Mouse (Mus musculus) midbrain, embryonic 13.5 days (tissue): Measurements from ENCODE around the gene Ankrd44. TPM values are rescaled to one million over a fixed set of nuclear protein-coding genes. Genes with fewer than 3 reads are reported as not detected.

ENCODE experiments used
- ATAC-seq: fragments of 200-750 bp; cut with Nextera tagmentation; 2 replicates; pipeline ENCODE4 v1.8.0; 2017; ENCODE audit warnings: mild to moderate bottlenecking, moderate TSS enrichment, moderate library complexity
- H3K27ac ChIP-seq: fragments of 300-500 bp; sonication (generic); 2 replicates; pipeline ENCODE4 v1.5.1; 2015; ENCODE audit warnings: inconsistent platforms, mild to moderate bottlenecking, moderate library complexity
- H3K27me3 ChIP-seq: fragments of 300-500 bp; sonication (generic); 2 replicates; pipeline ENCODE4 v1.6.1; 2015; ENCODE audit warnings: mild to moderate bottlenecking, inconsistent platforms
- H3K36me3 ChIP-seq: fragments of 300-500 bp; sonication (generic); 2 replicates; pipeline ENCODE4 v1.6.1; 2015; ENCODE audit warnings: mild to moderate bottlenecking, inconsistent platforms
- H3K4me1 ChIP-seq: fragments of 300-500 bp; sonication (generic); replicated peaks from 2 replicates; pipeline ENCODE4 v1.6.1; 2015; ENCODE audit warnings: inconsistent platforms
- H3K4me2 ChIP-seq: fragments of 300-500 bp; sonication (generic); replicated peaks from 2 replicates; pipeline ENCODE4 v1.6.1; 2015; ENCODE audit warnings: moderate library complexity, mild to moderate bottlenecking, inconsistent platforms
- H3K4me3 ChIP-seq: fragments of 300-500 bp; sonication (generic); replicated peaks from 2 replicates; pipeline ENCODE4 v1.5.1; 2015; ENCODE audit warnings: mild to moderate bottlenecking, inconsistent platforms
- H3K9ac ChIP-seq: fragments of 300-500 bp; sonication (generic); replicated peaks from 2 replicates; pipeline ENCODE4 v1.6.1; 2015; ENCODE audit warnings: mild to moderate bottlenecking, inconsistent platforms
- H3K9me3 ChIP-seq: fragments of 300-500 bp; sonication (generic); 2 replicates; pipeline ENCODE4 v1.6.1; 2016; ENCODE audit warnings: mild to moderate bottlenecking, inconsistent platforms
- WGBS: fragments of 180-500 bp; shearing (Covaris S2); methylation state at CpG from one replicate; pipeline ENCODE4 v1.1.7; 2015; 5-methylcytosine and 5-hydroxymethylcytosine counted together
- polyA plus RNA-seq: library from polyadenylated mRNA; unstranded; fragments of >200 nt; fragmentation: Nextera tagmentation; extraction: Ambion mirVana; gene quantifications from 2 replicates; pipeline ENCODE4 v1.2.1, GENCODE M21; 2015

Gene Ankrd44
- polyA plus RNA-seq, 1 experiment from 2014 or later, result 22.2 TPM

DNA sequence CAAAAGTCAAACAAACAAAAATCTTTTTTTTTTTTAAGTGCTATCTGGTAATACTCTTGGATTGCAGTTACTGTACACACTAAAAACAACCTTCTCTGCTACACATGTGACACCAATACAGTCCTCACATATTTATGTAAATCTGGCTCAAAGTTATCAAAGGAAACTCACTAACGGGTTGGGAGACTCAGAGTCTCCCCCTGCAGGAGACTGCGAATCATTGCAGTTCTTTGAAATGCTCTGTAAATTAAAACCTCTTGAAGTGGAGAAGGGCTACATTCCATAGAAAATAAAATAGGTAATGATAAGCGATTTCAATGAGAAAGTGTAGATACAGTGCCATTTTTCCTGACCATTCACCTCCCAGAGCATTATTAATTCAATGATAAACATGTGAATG, 219.6 kb downstream of the Ankrd44 start:
- Histone ChIP-seq H3K4me2 (no peak overlapping the region), H3K4me3 (no peak overlapping the region), H3K27ac (peak overlapping the region; percentile 63), H3K36me3 (no peaks in the 10 kb centered on the region), H3K9me3 (no peaks in the 10 kb centered on the region), H3K9ac (no peak overlapping the region), H3K4me1 (peaks cover 16% of the 10 kb centered on the region), H3K27me3 (no peaks in the 10 kb centered on the region)
- WGBS, result 23% methylated on average over 3 of the region's 3 CpGs
- ATAC-seq, result no peak

GRCm38 (mm10) chr1:54703466-54703865, 222.7 kb downstream of the Ankrd44 start:
- Histone ChIP-seq H3K27me3 (no peaks in the 10 kb centered on the region), H3K9me3 (no peaks in the 10 kb centered on the region), H3K27ac (no peak overlapping the region), H3K4me3 (no peak overlapping the region), H3K4me2 (no peak overlapping the region), H3K4me1 (peaks cover 21% of the 10 kb centered on the region), H3K9ac (no peak overlapping the region), H3K36me3 (no peaks in the 10 kb centered on the region)
- WGBS, result 64% methylated on average over 1 of the region's 1 CpGs
- ATAC-seq, result no peak

GRCm38 (mm10) chr1:54702918-54703317, 223.3 kb downstream of the Ankrd44 start:
- H3K4me3 ChIP-seq, result no peak overlapping the region
- no peaks in the 10 kb centered on the region for H3K27me3 ChIP-seq
- H3K9me3 ChIP-seq, result no peaks in the 10 kb centered on the region
- H3K4me1 ChIP-seq, result peaks cover 16% of the 10 kb centered on the region
- no peak overlapping the region for H3K4me2 ChIP-seq
- no peak overlapping the region for H3K9ac ChIP-seq
- H3K27ac ChIP-seq, result no peak overlapping the region
- no peak for ATAC-seq
- no peaks in the 10 kb centered on the region for H3K36me3 ChIP-seq

DNA sequence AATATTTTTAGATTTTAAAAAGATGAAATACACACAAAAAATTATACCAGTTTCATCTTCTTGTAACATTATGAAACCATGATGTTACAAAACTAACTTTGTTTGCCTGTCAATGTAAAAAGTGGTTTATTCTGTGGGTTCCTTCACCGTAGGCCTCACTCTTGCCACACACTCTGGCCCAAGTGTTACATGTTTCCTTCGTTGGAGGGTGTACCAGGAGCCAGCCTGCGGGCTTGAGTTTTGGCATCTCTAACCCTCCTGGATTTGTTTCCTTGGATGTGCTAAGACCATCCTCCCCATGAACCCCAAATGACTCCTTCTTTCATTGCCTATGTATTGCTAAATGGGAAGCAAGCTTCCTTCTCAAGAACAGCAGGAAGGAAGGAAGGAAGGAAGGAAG, 230.8 kb downstream of the Ankrd44 start:
- ATAC-seq, result no peak
- Histone ChIP-seq H3K4me3 (no peak overlapping the region), H3K27me3 (no peaks in the 10 kb centered on the region), H3K36me3 (no peaks in the 10 kb centered on the region), H3K9me3 (no peaks in the 10 kb centered on the region), H3K9ac (no peak overlapping the region), H3K4me2 (no peak overlapping the region), H3K27ac (no peak overlapping the region), H3K4me1 (0 out of 2 replicates have a peak, but pooled peaks cover 5% of the 10 kb centered on the region)
- WGBS, result 92% methylated on average over 3 of the region's 3 CpGs

DNA sequence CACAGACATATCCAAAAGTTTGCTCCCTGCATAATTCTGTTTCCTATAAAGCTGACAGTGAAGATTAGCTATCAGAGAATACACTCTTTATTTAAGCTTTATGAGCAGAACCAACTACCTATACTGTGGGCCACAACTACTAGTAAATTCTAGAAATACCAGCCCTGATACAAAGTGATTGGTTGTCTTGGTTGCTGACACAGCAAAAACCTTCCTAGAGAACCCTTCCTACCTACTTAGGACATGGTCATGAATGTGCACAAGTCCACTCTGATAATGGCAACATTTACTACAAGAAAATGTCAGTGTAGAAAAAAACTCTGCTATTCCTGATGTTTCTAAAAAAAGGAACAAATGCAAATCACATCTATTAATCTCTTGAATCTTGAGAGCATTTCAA, 234.4 kb downstream of the Ankrd44 start:
- no peak overlapping the region for H3K4me2 ChIP-seq
- H3K27me3 ChIP-seq, result no peaks in the 10 kb centered on the region
- no peak overlapping the region for H3K9ac ChIP-seq
- no peaks in the 10 kb centered on the region for H3K36me3 ChIP-seq
- no peaks in the 10 kb centered on the region for H3K9me3 ChIP-seq
- H3K4me1 ChIP-seq, result no peaks in the 10 kb centered on the region
- H3K4me3 ChIP-seq, result no peak overlapping the region
- ATAC-seq, result no peak
- H3K27ac ChIP-seq, result no peak overlapping the region; the same call in 1 of the 2 replicates

DNA sequence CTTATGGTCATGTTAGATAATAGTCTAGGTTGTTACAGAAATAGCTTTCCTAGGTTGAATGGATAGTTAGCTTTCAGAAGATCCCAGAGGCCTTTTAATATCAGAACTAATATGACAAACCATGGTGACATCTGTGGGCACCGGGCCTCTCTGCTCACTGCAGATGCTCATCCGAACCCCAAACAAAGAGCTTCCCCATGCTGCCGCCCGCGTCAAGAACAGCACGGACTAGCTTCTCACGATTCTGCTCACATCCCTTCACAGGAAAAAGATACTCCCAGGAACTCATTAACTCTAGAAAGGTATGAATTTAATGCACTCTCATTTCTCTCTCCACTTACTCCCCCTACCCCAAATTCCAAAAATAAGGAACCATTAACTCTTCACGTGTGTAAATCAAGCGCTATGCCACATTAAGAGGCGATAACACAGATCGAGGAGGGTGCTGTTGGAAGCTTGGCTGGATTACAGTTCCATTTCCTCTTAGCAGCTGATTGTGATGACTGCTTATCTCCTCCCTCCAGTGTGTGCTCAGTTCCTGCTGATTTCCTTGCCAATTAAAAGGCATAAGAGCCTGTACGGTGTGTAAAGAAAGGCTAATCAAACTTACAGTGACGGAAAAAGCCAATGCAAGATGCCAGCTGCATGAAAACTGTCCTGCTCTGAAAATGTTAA, 235.8 kb downstream of the Ankrd44 start:
- WGBS, result 65% methylated on average over 13 of the region's 13 CpGs
- no peaks in the 10 kb centered on the region for H3K4me1 ChIP-seq
- ATAC-seq, result peak; percentile 94
- H3K9me3 ChIP-seq, result peaks cover 3% of the 10 kb centered on the region; the same call in 1 of the 2 replicates
- peak overlapping the region; percentile 16 for H3K4me2 ChIP-seq
- H3K9ac ChIP-seq, result no peak overlapping the region
- no peak overlapping the region for H3K4me3 ChIP-seq
- H3K36me3 ChIP-seq, result 0 out of 2 replicates have a peak, but pooled peaks cover 5% of the 10 kb centered on the region
- H3K27me3 ChIP-seq, result no peaks in the 10 kb centered on the region
- peak overlapping the region; percentile 66 for H3K27ac ChIP-seq

DNA sequence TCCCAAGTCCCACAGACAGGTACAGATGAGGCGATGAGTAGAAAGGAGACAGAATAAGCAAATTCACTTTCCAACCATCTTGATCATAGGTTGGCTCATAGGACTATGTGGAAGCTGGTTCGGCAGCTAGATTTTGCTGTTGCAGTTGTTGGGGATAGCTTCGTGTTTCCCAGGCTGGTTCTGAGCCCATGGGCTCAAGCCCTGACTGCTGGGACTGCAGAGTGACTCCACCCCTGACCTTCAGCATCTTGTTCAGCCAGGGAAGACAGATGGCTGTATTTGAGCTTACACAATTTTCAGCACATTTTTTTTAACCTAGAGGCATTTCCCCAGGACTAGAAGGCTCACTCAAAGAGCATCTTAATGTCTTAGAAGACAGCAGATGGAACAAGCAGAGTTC, 237.7 kb downstream of the Ankrd44 start:
- Histone ChIP-seq H3K4me1 (no peaks in the 10 kb centered on the region), H3K36me3 (0 out of 2 replicates have a peak, but pooled peaks cover 5% of the 10 kb centered on the region), H3K27ac (no peak overlapping the region), H3K9ac (no peak overlapping the region), H3K4me3 (no peak overlapping the region), H3K4me2 (no peak overlapping the region), H3K27me3 (no peaks in the 10 kb centered on the region), H3K9me3 (peaks cover 4% of the 10 kb centered on the region; the same call in 1 of the 2 replicates)
- 85% methylated on average over 3 of the region's 3 CpGs for WGBS
- ATAC-seq, result no peak

GRCm38 (mm10) chr1:54684316-54684715, 241.9 kb downstream of the Ankrd44 start:
- Histone ChIP-seq H3K9me3 (peaks cover 4% of the 10 kb centered on the region; the same call in 1 of the 2 replicates), H3K36me3 (0 out of 2 replicates have a peak, but pooled peaks cover 11% of the 10 kb centered on the region), H3K4me1 (no peaks in the 10 kb centered on the region), H3K4me3 (no peak overlapping the region), H3K4me2 (no peak overlapping the region), H3K27me3 (no peaks in the 10 kb centered on the region), H3K27ac (no peak overlapping the region), H3K9ac (no peak overlapping the region)
- ATAC-seq, result no peak
- WGBS, result 92% methylated on average over 4 of the region's 4 CpGs

DNA sequence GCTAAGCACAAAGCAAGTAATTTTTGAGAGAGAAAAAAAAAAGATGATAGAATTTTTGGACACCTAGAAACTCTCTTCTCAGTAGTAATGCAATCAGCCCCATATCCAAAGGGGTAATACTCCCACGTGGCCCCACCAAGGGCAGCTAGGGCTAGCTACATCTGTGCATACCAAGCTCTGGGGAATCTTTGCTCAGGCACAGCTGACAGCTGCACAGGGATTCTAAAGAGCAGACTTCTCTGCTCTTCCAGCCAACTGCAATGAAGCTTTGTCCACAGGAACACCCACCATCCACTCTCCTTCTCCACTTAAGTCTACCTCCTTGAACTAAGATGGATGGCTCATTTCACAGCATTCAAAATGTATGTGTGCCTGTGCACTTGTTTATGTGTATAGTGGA, 246.6 kb downstream of the Ankrd44 start:
- peaks cover 13% of the 10 kb centered on the region; the same call in 1 of the 2 replicates for H3K36me3 ChIP-seq
- H3K27ac ChIP-seq, result no peak overlapping the region
- WGBS, result 88% methylated on average over 1 of the region's 1 CpGs
- ATAC-seq, result no peak
- no peaks in the 10 kb centered on the region for H3K27me3 ChIP-seq
- no peak overlapping the region for H3K9ac ChIP-seq
- H3K4me3 ChIP-seq, result no peak overlapping the region
- no peak overlapping the region for H3K4me2 ChIP-seq
- no peaks in the 10 kb centered on the region for H3K9me3 ChIP-seq
- H3K4me1 ChIP-seq, result peaks cover 7% of the 10 kb centered on the region

- no peak for ATAC-seq
- WGBS, result 78% methylated on average over 1 of the region's 1 CpGs
Measured at GRCm38 (mm10) chr1:54678037-54678436, 248.2 kb downstream of the Ankrd44 start.

DNA sequence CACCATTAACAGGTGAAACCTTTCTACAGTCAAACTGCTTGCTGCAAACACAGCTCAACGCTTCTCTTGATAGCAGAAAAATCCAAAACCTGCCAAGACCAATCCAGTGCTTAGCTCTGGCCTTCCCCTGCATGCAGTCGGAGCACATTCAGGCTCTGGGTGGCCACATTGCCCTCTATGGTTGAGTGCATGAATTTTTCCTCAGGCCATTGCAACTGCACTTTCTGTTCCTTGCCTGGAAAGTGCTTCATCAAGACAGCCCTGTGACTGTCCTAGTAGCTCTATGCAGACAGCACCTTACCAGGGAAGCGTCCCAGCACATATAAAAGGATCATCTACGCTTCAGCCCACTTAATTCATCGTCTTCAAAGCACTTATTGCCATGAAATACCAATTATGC, 250.7 kb downstream of the Ankrd44 start:
- Histone ChIP-seq H3K27me3 (no peaks in the 10 kb centered on the region), H3K9me3 (no peaks in the 10 kb centered on the region), H3K36me3 (peaks cover 13% of the 10 kb centered on the region; the same call in 1 of the 2 replicates), H3K4me3 (no peak overlapping the region), H3K4me2 (no peak overlapping the region), H3K9ac (no peak overlapping the region), H3K4me1 (peaks cover 7% of the 10 kb centered on the region), H3K27ac (no peak overlapping the region)
- no peak for ATAC-seq
- 62% methylated on average over 5 of the region's 5 CpGs for WGBS

More at GRCm38 (mm10) chr1:54678037-54678436, 248.2 kb downstream of the Ankrd44 start:
- no peak overlapping the region for H3K9ac ChIP-seq
- H3K4me2 ChIP-seq, result no peak overlapping the region
- H3K36me3 ChIP-seq, result peaks cover 13% of the 10 kb centered on the region; the same call in 1 of the 2 replicates
- no peaks in the 10 kb centered on the region for H3K27me3 ChIP-seq
- H3K4me3 ChIP-seq, result no peak overlapping the region
- H3K4me1 ChIP-seq, result peaks cover 7% of the 10 kb centered on the region
- H3K9me3 ChIP-seq, result no peaks in the 10 kb centered on the region
- H3K27ac ChIP-seq, result no peak overlapping the region

GRCm38 (mm10) chr1:54667991-54668390, 258.2 kb downstream of the Ankrd44 start:
- WGBS, result 83% methylated on average over 2 of the region's 2 CpGs
- ATAC-seq, result no peak
- no peak overlapping the region for H3K4me2 ChIP-seq
- H3K27ac ChIP-seq, result no peak overlapping the region
- H3K4me1 ChIP-seq, result peaks cover 13% of the 10 kb centered on the region
- H3K36me3 ChIP-seq, result no peaks in the 10 kb centered on the region
- no peaks in the 10 kb centered on the region for H3K9me3 ChIP-seq
- H3K4me3 ChIP-seq, result no peak overlapping the region
- H3K27me3 ChIP-seq, result no peaks in the 10 kb centered on the region
- H3K9ac ChIP-seq, result no peak overlapping the region
